Mouse (Mus musculus): Measurements from ENCODE around the gene Galnt16. TPM values are rescaled to one million over a fixed set of nuclear protein-coding genes. Genes with fewer than 3 reads are reported as not detected.
A peak's percentile ranks its signal among the peaks of the same experiment; 100 is the strongest.

Galnt16 gene
- total and polyA plus RNA-seq, 2 experiments from 2014 or later: 28.2 to 67.9 TPM

- no peak for TF ChIP-seq CTCF (IDR thresholded peaks at IDR 0.05; ENCODE audit: low read depth)
- no peak for DNase-seq (ENCODE audit: low spot score)
Observed at GRCm38 (mm10) chr12:80662322-80662721, 144.2 kb downstream of the Galnt16 start.

GRCm38 (mm10) chr12:80663935-80664334, 145.9 kb downstream of the Galnt16 start:
- WGBS: 81% methylated on average over 2 of the region's 2 CpGs
- H3K9ac ChIP-seq (replicated peaks; ENCODE audit: low read length): no peak overlapping the region
- no peaks in the 10 kb centered on the region for H3K9me3 ChIP-seq (ENCODE audit: low read length)
- no peak overlapping the region for H3K4me3 ChIP-seq (ENCODE audit: low read length)
- no peak overlapping the region for H3K4me2 ChIP-seq (ENCODE audit: low read depth, low read length)
- no peaks in the 10 kb centered on the region for H3K27me3 ChIP-seq (ENCODE audit: insufficient read depth, low read length)
- DNase-seq (ENCODE audit: low spot score) (no peak), ATAC-seq (no peak)
- H3K4me1 ChIP-seq (ENCODE audit: insufficient read depth, low read length): no peaks in the 10 kb centered on the region
- peaks cover 10% of the 10 kb centered on the region; the same call in 1 of the 2 replicates for H3K36me3 ChIP-seq (ENCODE audit: insufficient read depth, low read length)
- no peak for TF ChIP-seq CTCF (IDR thresholded peaks at IDR 0.05; ENCODE audit: low read depth)
- no peak overlapping the region for H3K27ac ChIP-seq

More at GRCm38 (mm10) chr12:80662322-80662721, 144.2 kb downstream of the Galnt16 start:
- WGBS: 93% methylated on average over 10 of the region's 10 CpGs
- no peaks in the 10 kb centered on the region for H3K9me3 ChIP-seq (ENCODE audit: low read length)
- no peaks in the 10 kb centered on the region for H3K27me3 ChIP-seq (ENCODE audit: insufficient read depth, low read length)
- H3K9ac ChIP-seq (replicated peaks; ENCODE audit: low read length): no peak overlapping the region
- H3K4me1 ChIP-seq (ENCODE audit: insufficient read depth, low read length): no peaks in the 10 kb centered on the region
- ATAC-seq: no peak
- no peak overlapping the region for H3K4me3 ChIP-seq (ENCODE audit: low read length)
- H3K36me3 ChIP-seq (ENCODE audit: insufficient read depth, low read length): peaks cover 10% of the 10 kb centered on the region; the same call in 1 of the 2 replicates
- H3K4me2 ChIP-seq (ENCODE audit: low read depth, low read length): no peak overlapping the region
- no peak overlapping the region for H3K27ac ChIP-seq

- H3K27me3 ChIP-seq (ENCODE audit: insufficient read depth, low read length): no peaks in the 10 kb centered on the region
- H3K4me2 ChIP-seq (ENCODE audit: low read depth, low read length): no peak overlapping the region
- ATAC-seq (no peak), DNase-seq (ENCODE audit: low spot score) (no peak)
- no peak overlapping the region for H3K9ac ChIP-seq (replicated peaks; ENCODE audit: low read length)
- no peaks in the 10 kb centered on the region for H3K9me3 ChIP-seq (ENCODE audit: low read length)
- WGBS: 88% methylated on average over 2 of the region's 2 CpGs
- peaks cover 5% of the 10 kb centered on the region; the same call in 1 of the 2 replicates for H3K36me3 ChIP-seq (ENCODE audit: insufficient read depth, low read length)
- no peak overlapping the region for H3K4me3 ChIP-seq (ENCODE audit: low read length)
- H3K27ac ChIP-seq: no peak overlapping the region
- TF ChIP-seq CTCF (IDR thresholded peaks at IDR 0.05; ENCODE audit: low read depth): no peak
- H3K4me1 ChIP-seq (ENCODE audit: insufficient read depth, low read length): no peaks in the 10 kb centered on the region
Observed at GRCm38 (mm10) chr12:80668391-80668790, 150.3 kb downstream of the Galnt16 start.

GRCm38 (mm10) chr12:80673170-80673569, 155.1 kb downstream of the Galnt16 start:
- ATAC-seq: 0 out of 2 replicates have a peak, but pooled peaks have one; percentile 51
- Histone ChIP-seq H3K36me3 (ENCODE audit: insufficient read depth, low read length) (peaks cover 25% of the 10 kb centered on the region; the same call in 1 of the 2 replicates), H3K4me2 (ENCODE audit: low read depth, low read length) (no peak overlapping the region), H3K4me1 (ENCODE audit: insufficient read depth, low read length) (no peaks in the 10 kb centered on the region), H3K9ac (replicated peaks; ENCODE audit: low read length) (no peak overlapping the region), H3K4me3 (ENCODE audit: low read length) (no peak overlapping the region), H3K9me3 (ENCODE audit: low read length) (no peaks in the 10 kb centered on the region), H3K27ac (no peak overlapping the region), H3K27me3 (ENCODE audit: insufficient read depth, low read length) (no peaks in the 10 kb centered on the region)
- DNase-seq (ENCODE audit: low spot score): peak; percentile 81
- peak; percentile 83 for TF ChIP-seq CTCF (IDR thresholded peaks at IDR 0.05; ENCODE audit: low read depth)
- 13% methylated on average over 3 of the region's 3 CpGs for WGBS

Other genes starting within 250 kb of the Galnt16 start
- gene Dcaf5, start 81.7 kb upstream of the Galnt16 start, total RNA-seq (2014; rRNA removed): 53.0 and 55.5 TPM in 2 replicates
- 18.6 and 19.6 TPM in 2 replicates for gene Dcaf5, start 81.7 kb upstream of the Galnt16 start, polyA plus RNA-seq (2015; fragmentation: Nextera tagmentation; extraction: Ambion mirVana)
- 25.2 and 30.6 TPM in 2 replicates for gene Exd2, start 55.2 kb upstream of the Galnt16 start, total RNA-seq (2014; rRNA removed)
- 26.3 and 29.9 TPM in 2 replicates for gene Exd2, start 55.2 kb upstream of the Galnt16 start, polyA plus RNA-seq (2015; fragmentation: Nextera tagmentation; extraction: Ambion mirVana)
- gene Slc39a9, start 125.6 kb downstream of the Galnt16 start, total RNA-seq (2014; rRNA removed): 19.4 and 33.1 TPM in 2 replicates
- 17.7 and 17.8 TPM in 2 replicates for gene Slc39a9, start 125.6 kb downstream of the Galnt16 start, polyA plus RNA-seq (2015; fragmentation: Nextera tagmentation; extraction: Ambion mirVana)
- gene Erh, start 126.1 kb downstream of the Galnt16 start, total RNA-seq (2014; rRNA removed): 62.1 and 95.6 TPM in 2 replicates
- 278 and 295 TPM in 2 replicates for gene Erh, start 126.1 kb downstream of the Galnt16 start, polyA plus RNA-seq (2015; fragmentation: Nextera tagmentation; extraction: Ambion mirVana)
- 7.1 and 9.8 TPM in 2 replicates for gene Plekhd1, start 174.3 kb downstream of the Galnt16 start, total RNA-seq (2014; rRNA removed)
- gene Plekhd1, start 174.3 kb downstream of the Galnt16 start, polyA plus RNA-seq (2015; fragmentation: Nextera tagmentation; extraction: Ambion mirVana): 6.6 and 7.2 TPM in 2 replicates
- 18.6 and 23.7 TPM in 2 replicates for gene Ccdc177, start 242.4 kb downstream of the Galnt16 start, total RNA-seq (2014; rRNA removed)
- 1.8 and 2.0 TPM in 2 replicates for gene Ccdc177, start 242.4 kb downstream of the Galnt16 start, polyA plus RNA-seq (2015; fragmentation: Nextera tagmentation; extraction: Ambion mirVana)